Mouse (Mus musculus): ENCODE data around the gene Oit3. TPM values are rescaled to one million over a fixed set of nuclear protein-coding genes. Genes with fewer than 3 reads are reported as not detected.
"Not testable (repeated sequence)": the region's sequence is repeated elsewhere in the genome, so short reads cannot be mapped to it uniquely, and the experiment has no call there.

Oit3 gene
- polyA plus RNA-seq, 1 experiment from 2014 or later, result 0.82 TPM

DNA sequence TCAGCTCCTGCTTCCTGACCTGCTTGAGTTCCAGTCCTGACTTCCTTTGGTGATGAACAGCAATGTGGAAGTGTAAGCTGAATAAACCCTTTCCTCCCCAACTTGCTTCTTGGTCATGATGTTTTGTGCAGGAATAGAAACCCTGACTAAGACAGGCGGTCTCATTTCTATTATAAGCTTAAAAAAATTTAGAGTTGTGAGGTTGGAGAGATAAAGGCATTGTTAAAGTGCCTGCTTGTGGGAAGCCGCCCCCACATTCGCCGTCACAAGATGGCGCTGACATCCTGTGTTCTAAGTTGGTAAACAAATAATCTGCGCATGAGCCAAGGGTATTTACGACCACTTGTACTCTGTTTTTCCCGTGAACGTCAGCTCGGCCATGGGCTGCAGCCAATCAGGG is 60.0 kb downstream of the Oit3 start:
- DNase-seq (ENCODE audit: low spot score), result not testable (repeated sequence)

DNA sequence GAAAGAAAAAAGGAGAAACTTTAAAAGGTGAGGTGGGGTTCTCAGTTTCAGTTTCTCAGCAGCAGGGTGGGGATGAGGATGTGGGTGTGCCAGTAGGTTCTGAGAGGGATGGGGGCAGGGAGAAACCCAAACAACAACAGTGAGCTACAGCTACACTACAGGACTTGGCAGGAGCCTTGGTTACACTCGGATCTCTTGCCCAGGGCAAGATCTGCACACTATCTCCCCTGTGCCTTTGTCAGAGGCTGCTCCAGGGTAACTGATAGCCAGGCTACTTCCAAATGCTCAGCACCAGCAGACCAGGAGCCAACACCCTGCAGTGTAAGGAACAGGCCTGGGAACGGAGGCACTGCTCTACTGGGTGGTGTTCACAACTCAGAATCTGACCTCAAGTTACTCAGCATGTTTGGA is 61.2 kb downstream of the Oit3 start:
- Histone ChIP-seq H3K36me3 (replicated peaks) (peaks cover 17% of the 10 kb centered on the region), H3K4me1 (no peaks in the 10 kb centered on the region; the same call in 1 of the 2 replicates), H3K27ac (replicated peaks) (no peak overlapping the region), H3K9me3 (no peaks in the 10 kb centered on the region), H3K27me3 (replicated peaks; ENCODE audit: low read depth, poor library complexity, severe bottlenecking) (no peaks in the 10 kb centered on the region), H3K4me3 (no peak overlapping the region)
- no peak for DNase-seq (ENCODE audit: low spot score)
- WGBS, result 68% methylated on average over 2 of the region's 2 CpGs

More for the DNA sequence above, 60.0 kb downstream of the Oit3 start:
- 91% methylated on average over 7 of the region's 10 CpGs for WGBS
- not testable (repeated sequence) for H3K27ac ChIP-seq (replicated peaks); H3K4me1 ChIP-seq; H3K9me3 ChIP-seq; H3K27me3 ChIP-seq (replicated peaks; ENCODE audit: low read depth, poor library complexity, severe bottlenecking); H3K4me3 ChIP-seq
- H3K36me3 ChIP-seq (replicated peaks), result peaks cover 17% of the 10 kb centered on the region

DNA sequence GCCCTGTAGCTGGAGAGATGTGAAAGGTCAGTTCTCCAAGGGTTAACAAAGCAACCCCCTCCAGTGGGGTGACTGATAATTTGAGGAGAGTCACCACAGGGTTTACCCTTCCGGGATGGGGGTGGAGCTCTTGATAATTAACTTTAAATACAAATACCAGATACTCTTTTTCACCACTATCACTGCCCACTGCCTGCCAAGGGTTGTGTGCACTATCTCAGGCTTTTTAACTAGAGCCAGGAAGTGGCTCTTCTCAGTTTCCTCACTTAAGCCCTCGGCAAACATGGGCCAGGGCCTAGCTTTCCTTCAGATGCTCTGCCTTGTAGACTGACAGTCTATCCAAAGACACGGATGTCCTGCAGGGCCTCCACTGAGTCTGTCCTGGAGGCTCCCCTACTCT is 61.7 kb downstream of the Oit3 start:
- H3K27me3 ChIP-seq (replicated peaks; ENCODE audit: low read depth, poor library complexity, severe bottlenecking), result no peaks in the 10 kb centered on the region
- H3K27ac ChIP-seq (replicated peaks), result no peak overlapping the region
- DNase-seq (ENCODE audit: low spot score), result no peak
- WGBS, result 41% methylated on average over 3 of the region's 3 CpGs
- H3K36me3 ChIP-seq (replicated peaks), result peaks cover 19% of the 10 kb centered on the region
- H3K4me3 ChIP-seq, result no peak overlapping the region
- H3K4me1 ChIP-seq, result no peaks in the 10 kb centered on the region; the same call in 1 of the 2 replicates
- no peaks in the 10 kb centered on the region for H3K9me3 ChIP-seq

DNA sequence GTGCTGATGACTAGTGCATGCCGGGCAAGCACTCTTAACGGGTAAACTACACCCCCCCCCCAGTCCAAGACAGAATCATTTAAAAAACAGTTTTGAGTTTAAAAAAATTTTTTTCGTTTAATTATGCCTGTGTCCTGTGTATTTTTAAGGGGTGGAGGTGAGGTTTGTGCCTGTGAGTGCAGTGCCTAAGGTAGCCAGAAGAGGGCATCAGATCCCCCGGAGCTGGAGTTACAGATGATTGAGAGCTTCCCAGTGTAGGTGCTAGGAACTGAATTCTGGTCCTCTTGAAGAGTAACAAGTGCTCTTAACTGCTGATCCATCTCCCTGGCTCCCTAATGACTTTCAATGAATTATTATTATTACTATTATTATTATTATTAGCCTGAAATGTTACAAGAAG is 62.9 kb downstream of the Oit3 start:
- H3K4me1 ChIP-seq, result no peaks in the 10 kb centered on the region; the same call in 1 of the 2 replicates
- H3K9me3 ChIP-seq, result no peaks in the 10 kb centered on the region
- no peak for DNase-seq (ENCODE audit: low spot score)
- no peaks in the 10 kb centered on the region for H3K27me3 ChIP-seq (replicated peaks; ENCODE audit: low read depth, poor library complexity, severe bottlenecking)
- peaks cover 31% of the 10 kb centered on the region for H3K36me3 ChIP-seq (replicated peaks)
- no peak overlapping the region for H3K4me3 ChIP-seq
- H3K27ac ChIP-seq (replicated peaks), result no peak overlapping the region
- 93% methylated on average over 4 of the region's 4 CpGs for WGBS

DNA sequence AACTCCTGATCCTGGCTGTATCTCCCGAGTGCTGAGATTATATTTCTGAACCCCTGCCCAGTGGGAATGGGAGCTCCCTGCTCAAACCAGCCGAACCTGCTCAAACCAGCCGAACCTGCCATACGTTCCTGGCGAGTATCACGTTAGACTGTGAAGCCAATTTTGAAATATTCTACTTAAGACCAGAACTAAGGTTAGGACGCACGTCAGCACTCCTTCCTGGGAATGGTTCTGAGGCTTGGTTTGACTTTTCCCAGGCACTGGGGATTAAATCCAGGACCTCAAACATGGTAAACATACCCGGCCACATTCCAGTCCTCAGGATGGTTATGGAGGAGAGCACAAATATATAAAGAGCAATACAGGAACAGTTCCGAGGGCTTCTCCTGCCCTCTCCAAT is 63.7 kb downstream of the Oit3 start:
- WGBS, result 89% methylated on average over 10 of the region's 10 CpGs
- Histone ChIP-seq H3K27me3 (replicated peaks; ENCODE audit: low read depth, poor library complexity, severe bottlenecking) (no peaks in the 10 kb centered on the region), H3K4me1 (no peaks in the 10 kb centered on the region; the same call in 1 of the 2 replicates), H3K36me3 (replicated peaks) (peaks cover 39% of the 10 kb centered on the region), H3K27ac (replicated peaks) (no peak overlapping the region), H3K4me3 (no peak overlapping the region), H3K9me3 (no peaks in the 10 kb centered on the region)
- no peak for DNase-seq (ENCODE audit: low spot score)

Other genes with a start within 250 kb of the Oit3 start
- gene Sept10, start 219.9 kb downstream of the Oit3 start, polyA plus RNA-seq (2016; fragmentation: Nextera tagmentation; extraction: Ambion mirVana), result 36.8 and 37.3 TPM in 2 replicates
- 12.4 and 12.8 TPM in 2 replicates for gene Sowahc, start 219.8 kb downstream of the Oit3 start, polyA plus RNA-seq (2016; fragmentation: Nextera tagmentation; extraction: Ambion mirVana)
- gene P4ha1, start 118.5 kb downstream of the Oit3 start, polyA plus RNA-seq (2016; fragmentation: Nextera tagmentation; extraction: Ambion mirVana), result 49.3 and 55.7 TPM in 2 replicates
- gene Gm10273, start 46.1 kb downstream of the Oit3 start, polyA plus RNA-seq (2016; fragmentation: Nextera tagmentation; extraction: Ambion mirVana), result 6.0 and 12.1 TPM in 2 replicates
- not detected in 2 replicates for gene Pla2g12b, start 38.1 kb downstream of the Oit3 start, polyA plus RNA-seq (2016; fragmentation: Nextera tagmentation; extraction: Ambion mirVana)
- gene Gm10322, start 174.3 kb upstream of the Oit3 start, polyA plus RNA-seq (2016; fragmentation: Nextera tagmentation; extraction: Ambion mirVana), result not detected in 2 replicates
- gene Mcu, start 174.9 kb upstream of the Oit3 start, polyA plus RNA-seq (2016; fragmentation: Nextera tagmentation; extraction: Ambion mirVana), result 17.4 and 19.4 TPM in 2 replicates